Mouse (Mus musculus) natural killer cell, adult 2 months (primary cell): ENCODE measurements around the gene Rnft2.

Source experiments
- DNase-seq, 2 experiments: peaks; one replicate each; pipeline ENCODE4 v3.0.0; 2022; ENCODE audit warnings: low spot score in 2 of 2

Rnft2 gene

DNA sequence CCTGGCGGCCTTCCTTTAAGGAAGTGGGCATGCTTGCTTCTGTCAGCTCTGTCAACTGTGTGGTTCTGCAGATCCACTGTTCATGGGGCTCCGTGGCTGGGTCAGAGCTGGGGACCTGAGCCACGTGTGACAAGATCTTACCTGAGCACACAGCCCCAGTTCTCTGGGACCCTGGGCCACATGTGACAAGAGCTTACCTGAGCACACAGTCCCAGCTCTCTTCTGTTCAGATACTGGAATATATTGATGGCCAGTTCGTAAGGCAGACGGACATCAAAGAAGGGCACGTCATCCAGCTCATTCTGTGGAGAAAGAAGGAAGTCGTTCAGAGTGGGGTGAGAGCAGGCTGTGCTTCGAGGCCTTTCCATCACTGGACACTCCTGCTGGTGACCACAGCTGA is 102.4 kb downstream of the Rnft2 start:
- DNase-seq, result no peak
